Mouse (Mus musculus) central nervous system, embryonic 14 days (tissue): Measurements from ENCODE around the gene Ccdc155. TPM values are rescaled to one million over a fixed set of nuclear protein-coding genes. Genes with fewer than 3 reads are reported as not detected.

Source experiments
- polyA plus RNA-seq: library from polyadenylated mRNA; depleted of rRNA; stranded (reverse); fragments of >200 nt; gene quantifications from 2 replicates; pipeline ENCODE4 v1.2.3, GENCODE M21; 2012; rRNA removed

The Ccdc155 gene
- 0.88 and 1.1 TPM in 2 replicates for polyA plus RNA-seq

GRCm38 (mm10) chr7:45204380-45205143 lies at the start of gene Ccdc155:
Gene Ccdc155, minus strand, starts transcription at chr7:45204892.

GRCm38 (mm10) chr7:45240633-45241388 lies 36.1 kb upstream of the Ccdc155 start, which contains the start of gene Slc6a16:
Gene Slc6a16, plus strand, starts transcription at chr7:45241085.

GRCm38 (mm10) chr7:45238723-45239496 lies 34.2 kb upstream of the Ccdc155 start, which contains the start of gene Cd37:
Gene Cd37, minus strand, starts transcription at chr7:45239115.

GRCm38 (mm10) chr7:45215673-45216441 lies 11.2 kb upstream of the Ccdc155 start, which contains the start of gene Tead2:
Gene Tead2, plus strand, starts transcription at chr7:45215753.

GRCm38 (mm10) chr7:45211851-45212251 lies 7.2 kb upstream of the Ccdc155 start, which contains the start of gene Dkkl1:
Gene Dkkl1, minus strand, starts transcription at chr7:45212147.

GRCm38 (mm10) chr7:45180896-45181477 lies 23.7 kb downstream of the Ccdc155 start, which contains the start of gene Pth2:
Gene Pth2, plus strand, starts transcription at chr7:45180995.

GRCm38 (mm10) chr7:45179469-45179868 lies 25.2 kb downstream of the Ccdc155 start, which contains the start of gene Gfy:
Gene Gfy, minus strand, starts transcription at chr7:45179569.

GRCm38 (mm10) chr7:45163735-45164490 lies 40.8 kb downstream of the Ccdc155 start, which contains the start of gene Slc17a7:
Gene Slc17a7, plus strand, starts transcription at chr7:45163949.

GRCm38 (mm10) chr7:45154096-45154992 lies 50.3 kb downstream of the Ccdc155 start, which contains the start of the genes Pih1d1 and Aldh16a1:
Gene Pih1d1, plus strand, starts transcription at chr7:45154303.
Gene Aldh16a1, minus strand, starts transcription at chr7:45154584.

GRCm38 (mm10) chr7:45135993-45136567 lies 68.6 kb downstream of the Ccdc155 start, which contains the start of the genes Gm45713 and Flt3l:
Gene Gm45713, minus strand, starts transcription at chr7:45136231.
Gene Flt3l, minus strand, starts transcription at chr7:45136432.

Other genes with a start within 250 kb of the Ccdc155 start
- gene Cpt1c, start 230.0 kb downstream of the Ccdc155 start, polyA plus RNA-seq: 110 and 111 TPM in 2 replicates
- 763 and 875 TPM in 2 replicates for gene Prmt1, start 218.3 kb downstream of the Ccdc155 start, polyA plus RNA-seq
- 131 and 137 TPM in 2 replicates for gene Irf3, start 207.2 kb downstream of the Ccdc155 start, polyA plus RNA-seq
- gene Bcl2l12, start 206.2 kb downstream of the Ccdc155 start, polyA plus RNA-seq: 31.9 and 33.7 TPM in 2 replicates
- gene Scaf1, start 188.5 kb downstream of the Ccdc155 start, polyA plus RNA-seq: 117 and 120 TPM in 2 replicates
- gene Rras, start 186.9 kb downstream of the Ccdc155 start, polyA plus RNA-seq: 18.7 and 27.8 TPM in 2 replicates
- 19.6 and 25.2 TPM in 2 replicates for gene Prr12, start 152.0 kb downstream of the Ccdc155 start, polyA plus RNA-seq
- 88.9 and 93.3 TPM in 2 replicates for gene Nosip, start 142.5 kb downstream of the Ccdc155 start, polyA plus RNA-seq
- 24.3 and 28.4 TPM in 2 replicates for gene Prrg2, start 142.2 kb downstream of the Ccdc155 start, polyA plus RNA-seq
- gene Rcn3, start 112.7 kb downstream of the Ccdc155 start, polyA plus RNA-seq: 110 and 224 TPM in 2 replicates
- 15.9 and 27.0 TPM in 2 replicates for gene Fcgrt, start 101.0 kb downstream of the Ccdc155 start, polyA plus RNA-seq
- gene Rps11, start 80.5 kb downstream of the Ccdc155 start, polyA plus RNA-seq: 611 and 637 TPM in 2 replicates
- 2,227 and 2,905 TPM in 2 replicates for gene Rpl13a, start 76.1 kb downstream of the Ccdc155 start, polyA plus RNA-seq
- 0.25 TPM in 2 replicates for gene Gm45713, start 68.7 kb downstream of the Ccdc155 start, polyA plus RNA-seq
- 7.7 and 10.8 TPM in 2 replicates for gene Flt3l, start 68.5 kb downstream of the Ccdc155 start, polyA plus RNA-seq
- 129 and 134 TPM in 2 replicates for gene Pih1d1, start 50.6 kb downstream of the Ccdc155 start, polyA plus RNA-seq
- gene Aldh16a1, start 50.3 kb downstream of the Ccdc155 start, polyA plus RNA-seq: 31.8 and 33.0 TPM in 2 replicates
- gene Slc17a7, start 40.9 kb downstream of the Ccdc155 start, polyA plus RNA-seq: 12.2 and 25.0 TPM in 2 replicates
- gene Gfy, start 25.3 kb downstream of the Ccdc155 start, polyA plus RNA-seq: 0.05 and 0.21 TPM in 2 replicates
- gene Pth2, start 23.9 kb downstream of the Ccdc155 start, polyA plus RNA-seq: 0.20 and 0.23 TPM in 2 replicates
- gene Dkkl1, start 7.3 kb upstream of the Ccdc155 start, polyA plus RNA-seq: 2.0 and 3.2 TPM in 2 replicates
- 257 and 271 TPM in 2 replicates for gene Tead2, start 10.9 kb upstream of the Ccdc155 start, polyA plus RNA-seq
- gene Cd37, start 34.2 kb upstream of the Ccdc155 start, polyA plus RNA-seq: 1.6 and 1.8 TPM in 2 replicates
- 0.61 and 0.96 TPM in 2 replicates for gene Slc6a16, start 36.2 kb upstream of the Ccdc155 start, polyA plus RNA-seq
- gene Slc6a21, start 72.6 kb upstream of the Ccdc155 start, polyA plus RNA-seq: not detected in 2 replicates
- gene Trpm4, start 128.9 kb upstream of the Ccdc155 start, polyA plus RNA-seq: 16.8 and 23.9 TPM in 2 replicates
- 1.1 and 3.8 TPM in 2 replicates for gene Hrc, start 130.4 kb upstream of the Ccdc155 start, polyA plus RNA-seq
- gene Ppfia3, start 162.1 kb upstream of the Ccdc155 start, polyA plus RNA-seq: 44.2 and 45.9 TPM in 2 replicates
- 14.4 and 15.8 TPM in 2 replicates for gene Lin7b, start 165.7 kb upstream of the Ccdc155 start, polyA plus RNA-seq
- gene Snrnp70, start 190.8 kb upstream of the Ccdc155 start, polyA plus RNA-seq: 864 and 911 TPM in 2 replicates
- gene Kcna7, start 200.8 kb upstream of the Ccdc155 start, polyA plus RNA-seq: not detected in 2 replicates
- 0.10 and 0.91 TPM in 2 replicates for gene Ntf5, start 208.8 kb upstream of the Ccdc155 start, polyA plus RNA-seq
- gene Lhb, start 215.9 kb upstream of the Ccdc155 start, polyA plus RNA-seq: 1.1 and 1.3 TPM in 2 replicates
- gene Gys1, start 230.0 kb upstream of the Ccdc155 start, polyA plus RNA-seq: 22.6 and 27.0 TPM in 2 replicates
- gene Ruvbl2, start 233.2 kb upstream of the Ccdc155 start, polyA plus RNA-seq: 139 and 159 TPM in 2 replicates